Mouse (Mus musculus) heart, embryonic 14.5 days (tissue): ENCODE measurements around the gene Dcaf6. TPM values are rescaled to one million over a fixed set of nuclear protein-coding genes. Genes with fewer than 3 reads are reported as not detected.

Experiments
- ATAC-seq: fragments of 200-750 bp; cut with Nextera tagmentation; 2 replicates; pipeline ENCODE4 v1.8.0; 2017; ENCODE audit warnings: low read depth, moderate TSS enrichment; ENCODE audit not compliant: insufficient number of reproducible peaks, insufficient read depth, low FRiP score
- H3K27ac ChIP-seq, 2 experiments: fragments of 200-500 bp in 1 of 2; fragments of 300-500 bp in 1 of 2; sonication (generic) in 1 of 2; replicated peaks in 1 of 2; 2 replicates each; pipeline ENCODE4 v1.5.1; 2012 to 2014; ENCODE audit warnings: low read depth in 2 of 2, low read length in 2 of 2, control low read depth in 1 of 2, mild to moderate bottlenecking in 1 of 2, mixed read lengths in 1 of 2; ENCODE audit not compliant: control insufficient read depth in 1 of 2, insufficient read depth in 1 of 2
- H3K27me3 ChIP-seq: fragments of 300-500 bp; sonication (generic); 2 replicates; pipeline ENCODE4 v1.6.1; 2014; ENCODE audit warnings: mild to moderate bottlenecking, low read length, control low read depth; ENCODE audit not compliant: control insufficient read depth, insufficient read depth
- H3K36me3 ChIP-seq: fragments of 300-500 bp; sonication (generic); 2 replicates; pipeline ENCODE4 v1.6.1; 2014; ENCODE audit warnings: mild to moderate bottlenecking, control low read depth, low read length, mixed read lengths; ENCODE audit not compliant: control insufficient read depth, insufficient read depth
- H3K4me1 ChIP-seq, 2 experiments: fragments of 200-500 bp in 1 of 2; fragments of 300-500 bp in 1 of 2; sonication (generic) in 1 of 2; 2 replicates each; pipeline ENCODE4 v1.6.1; 2012 to 2014; ENCODE audit warnings: low read length in 2 of 2, control low read depth in 1 of 2, mixed read lengths in 1 of 2; ENCODE audit not compliant: control insufficient read depth in 2 of 2, insufficient read depth in 2 of 2
- H3K4me2 ChIP-seq: fragments of 300-500 bp; sonication (generic); 2 replicates; pipeline ENCODE4 v1.6.1; 2014; ENCODE audit warnings: mild to moderate bottlenecking, low read length
- H3K4me3 ChIP-seq, 2 experiments: fragments of 200-500 bp in 1 of 2; fragments of 300-500 bp in 1 of 2; sonication (generic) in 1 of 2; 2 replicates each; pipeline ENCODE4 v1.5.1; 2012 to 2014; ENCODE audit warnings: low read length in 2 of 2, mild to moderate bottlenecking in 2 of 2, control low read depth in 1 of 2, low read depth in 1 of 2, moderate library complexity in 1 of 2; ENCODE audit not compliant: control insufficient read depth in 1 of 2, insufficient read depth in 1 of 2
- H3K9ac ChIP-seq: fragments of 300-500 bp; sonication (generic); 2 replicates; pipeline ENCODE4 v1.6.1; 2014; ENCODE audit warnings: mild to moderate bottlenecking, low read length
- H3K9me3 ChIP-seq: fragments of 300-500 bp; sonication (generic); 2 replicates; pipeline ENCODE4 v1.6.1; 2016; ENCODE audit warnings: low read length, control low read depth; ENCODE audit not compliant: control insufficient read depth
- WGBS: fragments of 180-500 bp; shearing (Covaris S2); extraction: QIAGEN DNeasy Blood & Tissue Kit; methylation state at CpG from one replicate; pipeline ENCODE4 v1.1.7; 2014; 5-methylcytosine and 5-hydroxymethylcytosine counted together
- polyA plus RNA-seq: library from polyadenylated mRNA; unstranded; fragments of >200 nt; fragmentation: Nextera tagmentation; extraction: Ambion mirVana; gene quantifications from 2 replicates; pipeline ENCODE4 v1.2.1, GENCODE M21; 2014

The Dcaf6 gene
- polyA plus RNA-seq, 1 experiment from 2014 or later = 24.7 TPM

GRCm38 (mm10) chr1:165302455-165303208, 157.6 kb downstream of the Dcaf6 start:
- H3K4me1 ChIP-seq = peaks cover 12 to 17% of the 10 kb centered on the region in 2 experiments
- no peaks in the 10 kb centered on the region for H3K9me3 ChIP-seq
- 0 out of 2 replicates have a peak overlapping the region, but pooled peaks have one; percentile 21 for H3K4me2 ChIP-seq
- H3K4me3 ChIP-seq = no peak overlapping the region
- 44% methylated on average over 13 of the region's 13 CpGs for WGBS
- H3K27me3 ChIP-seq = no peaks in the 10 kb centered on the region
- H3K36me3 ChIP-seq = peaks cover 10% of the 10 kb centered on the region; the same call in 1 of the 2 replicates
- no peak overlapping the region for H3K9ac ChIP-seq
- ATAC-seq = peak; percentile 56
- peak overlapping the region; percentile 80 to 81 for H3K27ac ChIP-seq

- H3K4me1 ChIP-seq = peaks cover 12 to 17% of the 10 kb centered on the region in 2 experiments
- WGBS = 77% methylated on average over 2 of the region's 2 CpGs
Measured at GRCm38 (mm10) chr1:165301567-165301966, 158.7 kb downstream of the Dcaf6 start.

GRCm38 (mm10) chr1:165301108-165301507, 159.2 kb downstream of the Dcaf6 start:
- H3K4me2 ChIP-seq = no peak overlapping the region
- H3K27me3 ChIP-seq = no peaks in the 10 kb centered on the region
- no peak overlapping the region for H3K4me3 ChIP-seq
- H3K27ac ChIP-seq = no peak overlapping the region
- ATAC-seq = no peak
- H3K4me1 ChIP-seq = peaks cover 12 to 17% of the 10 kb centered on the region in 2 experiments
- H3K9ac ChIP-seq = no peak overlapping the region
- WGBS = 79% methylated on average over 3 of the region's 3 CpGs
- no peaks in the 10 kb centered on the region for H3K9me3 ChIP-seq
- peaks cover under 1% of the 10 kb centered on the region; the same call in 1 of the 2 replicates for H3K36me3 ChIP-seq

More at GRCm38 (mm10) chr1:165301567-165301966, 158.7 kb downstream of the Dcaf6 start:
- Histone ChIP-seq H3K27ac (no peak overlapping the region), H3K9me3 (no peaks in the 10 kb centered on the region), H3K36me3 (peaks cover 5% of the 10 kb centered on the region; the same call in 1 of the 2 replicates), H3K27me3 (no peaks in the 10 kb centered on the region), H3K9ac (no peak overlapping the region), H3K4me2 (no peak overlapping the region), H3K4me3 (no peak overlapping the region)
- ATAC-seq = no peak

GRCm38 (mm10) chr1:165295489-165295888, 164.8 kb downstream of the Dcaf6 start, which contains the start of gene Gpr161:
Gene Gpr161 (plus strand): TSS chr1:165295789.
- no peak within 1 kb of the TSS for H3K4me2 ChIP-seq
- WGBS = 96% methylated on average over 1 of the region's 1 CpGs
- H3K9ac ChIP-seq = no peak within 1 kb of the TSS
- no peak for ATAC-seq
- H3K9me3 ChIP-seq = no peaks in the 10 kb centered on the region
- H3K27me3 ChIP-seq = no peaks in the 10 kb centered on the region
- H3K27ac ChIP-seq = no peak within 1 kb of the TSS
- H3K4me3 ChIP-seq = no peak within 1 kb of the TSS
- 0 out of 2 replicates have a peak, but pooled peaks cover 10% of the 10 kb centered on the region for H3K36me3 ChIP-seq
- H3K4me1 ChIP-seq = 0 out of 4 replicates have a peak, but pooled peaks cover 0 to 5% of the 10 kb centered on the region in 2 experiments

- WGBS = 68% methylated on average over 6 of the region's 6 CpGs
- ATAC-seq = no peak
- Histone ChIP-seq H3K36me3 (0 out of 2 replicates have a peak, but pooled peaks cover 10% of the 10 kb centered on the region), H3K27me3 (no peaks in the 10 kb centered on the region), H3K9ac (no peak overlapping the region), H3K4me3 (no peak overlapping the region), H3K27ac (no peak overlapping the region), H3K4me2 (no peak overlapping the region), H3K4me1 (no peaks in the 10 kb centered on the region), H3K9me3 (no peaks in the 10 kb centered on the region)
Measured at GRCm38 (mm10) chr1:165291606-165292005, 168.7 kb downstream of the Dcaf6 start.

- 83% methylated on average over 4 of the region's 4 CpGs for WGBS
- H3K4me2 ChIP-seq = no peak overlapping the region
- no peak for ATAC-seq
- no peaks in the 10 kb centered on the region for H3K27me3 ChIP-seq
- no peak overlapping the region for H3K27ac ChIP-seq
- H3K36me3 ChIP-seq = 0 out of 2 replicates have a peak, but pooled peaks cover 2% of the 10 kb centered on the region
- no peaks in the 10 kb centered on the region for H3K9me3 ChIP-seq
- no peak overlapping the region for H3K4me3 ChIP-seq
- no peaks in the 10 kb centered on the region for H3K4me1 ChIP-seq
- no peak overlapping the region for H3K9ac ChIP-seq
Measured at GRCm38 (mm10) chr1:165289831-165290230, 170.4 kb downstream of the Dcaf6 start.

- Histone ChIP-seq H3K4me1 (peaks cover 3 to 5% of the 10 kb centered on the region in 2 experiments), H3K9ac (no peak overlapping the region), H3K4me3 (no peak overlapping the region), H3K27me3 (no peaks in the 10 kb centered on the region), H3K4me2 (no peak overlapping the region), H3K36me3 (no peaks in the 10 kb centered on the region), H3K9me3 (no peaks in the 10 kb centered on the region), H3K27ac (no peak overlapping the region)
- 82% methylated on average over 9 of the region's 9 CpGs for WGBS
- ATAC-seq = no peak
Measured at GRCm38 (mm10) chr1:165288165-165288564, 172.1 kb downstream of the Dcaf6 start.
